Mouse (Mus musculus) ES-E14 (cell line): ENCODE results near the gene Grasp. TPM values are rescaled to one million over a fixed set of nuclear protein-coding genes. Genes with fewer than 3 reads are reported as not detected.

Source experiments
- DNase-seq: peaks from one replicate; pipeline ENCODE4 v3.0.0-alpha.2; 2013; ENCODE audit warnings: low read depth, low spot score
- H3K27ac ChIP-seq: 2 replicates; pipeline ENCODE4 v1.5.1; 2012; ENCODE audit warnings: low read depth, mild to moderate bottlenecking, low read length, moderate library complexity, mixed read lengths; ENCODE audit not compliant: poor library complexity, insufficient read depth, severe bottlenecking
- H3K36me3 ChIP-seq: 2 replicates; pipeline ENCODE4 v1.6.1; 2012; ENCODE audit warnings: mild to moderate bottlenecking, low read length, moderate library complexity, mixed read lengths; ENCODE audit not compliant: control insufficient read depth, poor library complexity, insufficient read depth, severe bottlenecking
- H3K4me1 ChIP-seq, 2 experiments: fragments of 150-350 bp in 1 of 2; sonication (generic) in 1 of 2; 2 replicates each; pipeline ENCODE4 v1.6.1; 2012; ENCODE audit warnings: low read length in 2 of 2, mild to moderate bottlenecking in 1 of 2, mixed read lengths in 1 of 2; ENCODE audit not compliant: control insufficient read depth in 2 of 2, insufficient read depth in 2 of 2, poor library complexity in 1 of 2
- H3K4me3 ChIP-seq, 2 experiments: fragments of 150-350 bp in 1 of 2; sonication (generic) in 1 of 2; 2 replicates each; pipeline ENCODE4 v1.5.1; 2012; ENCODE audit warnings: low read length in 2 of 2, low read depth in 1 of 2, mild to moderate bottlenecking in 1 of 2, mixed read lengths in 1 of 2; ENCODE audit not compliant: insufficient read depth in 1 of 2, poor library complexity in 1 of 2, severe bottlenecking in 1 of 2
- H3K9ac ChIP-seq: 2 replicates; pipeline ENCODE4 v1.6.1; 2012; ENCODE audit warnings: low read depth, mild to moderate bottlenecking, low read length, mixed read lengths; ENCODE audit not compliant: poor library complexity, insufficient read depth, severe bottlenecking
- H3K9me3 ChIP-seq: fragments of 150-350 bp; sonication (generic); 2 replicates; pipeline ENCODE4 v1.6.1; 2012; ENCODE audit warnings: low read depth, mild to moderate bottlenecking, low read length; ENCODE audit not compliant: control insufficient read depth, insufficient read depth
- CHD2 ChIP-seq: IDR thresholded peaks from 2 replicates; pipeline ENCODE4 v1.6.1; 2014; ENCODE audit warnings: mild to moderate bottlenecking, low read depth, low read length, inconsistent platforms
- HCFC1 ChIP-seq: IDR thresholded peaks from 2 replicates; pipeline ENCODE4 v1.6.1; 2012; ENCODE audit warnings: low read length, inconsistent platforms, borderline replicate concordance; ENCODE audit not compliant: insufficient read depth
- MAFK ChIP-seq: IDR thresholded peaks from 2 replicates; pipeline ENCODE4 v1.6.1; 2014; ENCODE audit warnings: mild to moderate bottlenecking, low read depth, low read length, inconsistent platforms; ENCODE audit not compliant: insufficient read depth
- ZC3H11A ChIP-seq: IDR thresholded peaks from 2 replicates; pipeline ENCODE4 v1.6.1; 2012; ENCODE audit warnings: low read depth, mild to moderate bottlenecking, inconsistent platforms, low read length, borderline replicate concordance
- ZNF384 ChIP-seq: IDR thresholded peaks from 2 replicates; pipeline ENCODE4 v1.6.1; 2012; ENCODE audit warnings: low read depth, low read length, inconsistent platforms
- in situ Hi-C, 2 experiments: fragments of 600-800 bp; cut with MboI; formaldehyde crosslinking; loops; one replicate each; pipeline ENCODE4 v1.15.1; 2025; ENCODE audit warnings: low sequenced_read_pairs in 2 of 2, inconsistent platforms in 1 of 2; ENCODE audit not compliant: unreplicated experiment in 2 of 2
- total RNA-seq: library from RNA; depleted of rRNA; stranded (reverse); fragments of 300-350 nt; gene quantifications from 2 replicates; pipeline ENCODE4 v1.2.3, GENCODE M21; 2012

Gene Grasp
- total RNA-seq, 1 experiment = 12.9 TPM

GRCm38 (mm10) chr15:101192651-101193050 is 31.3 kb upstream of the Grasp start:
- TF ChIP-seq ZC3H11A (no peak), ZNF384 (no peak), HCFC1 (no peak), CHD2 (no peak), MAFK (no peak)
- Histone ChIP-seq H3K4me1 (no peaks in the 10 kb centered on the region), H3K27ac (no peak overlapping the region), H3K36me3 (peaks cover 29% of the 10 kb centered on the region), H3K9me3 (no peaks in the 10 kb centered on the region), H3K4me3 (no peak overlapping the region), H3K9ac (no peak overlapping the region)
- no peak for DNase-seq
- in situ Hi-C loops = no loop called here

GRCm38 (mm10) chr15:101193971-101194370 is 30.0 kb upstream of the Grasp start:
- in situ Hi-C loops = no loop called here
- no peak for TF ChIP-seq MAFK
- TF ChIP-seq HCFC1 = no peak
- no peak for TF ChIP-seq ZC3H11A
- no peak for TF ChIP-seq ZNF384
- no peak for TF ChIP-seq CHD2
- Histone ChIP-seq H3K4me3 (no peak overlapping the region), H3K9me3 (no peaks in the 10 kb centered on the region), H3K9ac (no peak overlapping the region), H3K27ac (no peak overlapping the region), H3K4me1 (no peaks in the 10 kb centered on the region), H3K36me3 (peaks cover 34% of the 10 kb centered on the region)
- no peak for DNase-seq

GRCm38 (mm10) chr15:101194951-101195823 is 28.8 kb upstream of the Grasp start:
- DNase-seq = no peak
- Histone ChIP-seq H3K9ac (no peak overlapping the region), H3K4me3 (no peak overlapping the region), H3K36me3 (peaks cover 43% of the 10 kb centered on the region), H3K9me3 (no peaks in the 10 kb centered on the region), H3K27ac (no peak overlapping the region), H3K4me1 (no peaks in the 10 kb centered on the region)
- in situ Hi-C loops = no loop called here
- no peak for TF ChIP-seq ZC3H11A
- no peak for TF ChIP-seq HCFC1
- TF ChIP-seq ZNF384 = no peak
- TF ChIP-seq CHD2 = no peak

GRCm38 (mm10) chr15:101196079-101196795 is 27.8 kb upstream of the Grasp start:
- Histone ChIP-seq H3K27ac (no peak overlapping the region), H3K9me3 (no peaks in the 10 kb centered on the region), H3K36me3 (peaks cover 51% of the 10 kb centered on the region), H3K4me1 (no peaks in the 10 kb centered on the region), H3K4me3 (no peak overlapping the region), H3K9ac (no peak overlapping the region)
- TF ChIP-seq ZC3H11A (no peak), MAFK (no peak), CHD2 (no peak), HCFC1 (no peak), ZNF384 (no peak)
- DNase-seq = no peak
- in situ Hi-C loops = no loop called here
